ENCODE assay signal across 15 mouse cellular contexts in genomic region chr2:166190816-166191215, GRCm38 (mm10). TPM values are rescaled to one million over a fixed set of nuclear protein-coding genes. Genes with fewer than 3 reads are reported as not detected.
A peak's percentile ranks its signal among the peaks of the same experiment; 100 is the strongest.
DNase-seq lines count a peak whose midpoint lies in the region; ATAC-seq and TF ChIP-seq lines count a peak whose summit lies in the region.
"Had no signal": no experiment of that assay in that cellular context is flagged by ENCODE, and none has a peak within 500 bp of the region (broad histone marks: within the 10 kb centered on the region; RNA-seq: fewer than 3 reads in every experiment).

No protein-coding gene starts in this region.

- WGBS in hindbrain, embryonic 11.5 days = 59% methylated on average over 8 of the region's 8 CpGs
- 42% methylated on average over 8 of the region's 8 CpGs for WGBS in hindbrain, postnatal 0 days
- WGBS in embryonic facial prominence, embryonic 12.5 days = 54% methylated on average over 8 of the region's 8 CpGs

- H3K4me1 ChIP-seq in hindbrain, embryonic 11.5 days (replicated peaks; ENCODE audit: control insufficient read depth, insufficient read depth, low read length) = no peaks in the 10 kb centered on the region
- H3K4me1 ChIP-seq in hindbrain, postnatal 0 days (ENCODE audit: insufficient read depth, low read length) = no peaks in the 10 kb centered on the region
- peaks cover 46% of the 10 kb centered on the region for H3K4me1 ChIP-seq in embryonic facial prominence, embryonic 12.5 days

- no peak overlapping the region for H3K9ac ChIP-seq in hindbrain, embryonic 11.5 days (ENCODE audit: low read depth, low read length)
- no peak overlapping the region for H3K9ac ChIP-seq in hindbrain, postnatal 0 days (replicated peaks; ENCODE audit: low read length)
- no peak overlapping the region for H3K9ac ChIP-seq in embryonic facial prominence, embryonic 12.5 days
- H3K9ac ChIP-seq: forebrain, embryonic 15.5 days had no signal

- no peak overlapping the region for H3K4me3 ChIP-seq in hindbrain, embryonic 11.5 days (ENCODE audit: low read depth, low read length)
- H3K4me3 ChIP-seq in hindbrain, postnatal 0 days (ENCODE audit: low read length) = no peak overlapping the region
- H3K4me3 ChIP-seq in embryonic facial prominence, embryonic 12.5 days = no peak overlapping the region
- H3K4me3 ChIP-seq: forebrain, embryonic 15.5 days had no signal

- no peaks in the 10 kb centered on the region; the same call in 1 of the 2 replicates for H3K27me3 ChIP-seq in hindbrain, embryonic 11.5 days (ENCODE audit: control insufficient read depth, insufficient read depth, low read length)
- H3K27me3 ChIP-seq in hindbrain, postnatal 0 days (ENCODE audit: insufficient read depth, low read length) = no peaks in the 10 kb centered on the region
- H3K27me3 ChIP-seq in embryonic facial prominence, embryonic 12.5 days = no peaks in the 10 kb centered on the region

- no peaks in the 10 kb centered on the region for H3K9me3 ChIP-seq in hindbrain, embryonic 11.5 days (ENCODE audit: control insufficient read depth, low read length)
- no peaks in the 10 kb centered on the region for H3K9me3 ChIP-seq in hindbrain, postnatal 0 days (ENCODE audit: low read length)
- peaks cover 3% of the 10 kb centered on the region; the same call in 1 of the 2 replicates for H3K9me3 ChIP-seq in embryonic facial prominence, embryonic 12.5 days
- H3K9me3 ChIP-seq: forebrain, embryonic 15.5 days had no signal

- 0 out of 2 replicates have a peak overlapping the region, but pooled peaks have one; percentile 13 for H3K27ac ChIP-seq in hindbrain, embryonic 11.5 days (ENCODE audit: low read depth, low read length)
- H3K27ac ChIP-seq in hindbrain, postnatal 0 days = no peak overlapping the region
- H3K27ac ChIP-seq in embryonic facial prominence, embryonic 12.5 days = 0 out of 2 replicates have a peak overlapping the region, but pooled peaks have one; percentile 27
- H3K27ac ChIP-seq: forebrain, embryonic 15.5 days had no signal

- H3K4me2 ChIP-seq in hindbrain, embryonic 11.5 days (replicated peaks; ENCODE audit: low read depth, low read length) = no peak overlapping the region
- H3K4me2 ChIP-seq in hindbrain, postnatal 0 days (ENCODE audit: low read depth, low read length) = no peak overlapping the region
- no peak overlapping the region for H3K4me2 ChIP-seq in embryonic facial prominence, embryonic 12.5 days (replicated peaks)
- H3K4me2 ChIP-seq: forebrain, embryonic 15.5 days; liver, embryonic 11.5 days had no signal

- no peak for ATAC-seq in hindbrain, embryonic 11.5 days (ENCODE audit: low FRiP score)
- no peak for ATAC-seq in hindbrain, postnatal 0 days
- no peak for ATAC-seq in embryonic facial prominence, embryonic 12.5 days (ENCODE audit: insufficient number of reproducible peaks, insufficient read depth, low FRiP score, low TSS enrichment)
- ATAC-seq: activated CD4-positive, CD25-positive, alpha-beta regulatory T cell, adult 4 months; forebrain, embryonic 15.5 days; hindbrain, embryonic 16.5 days had no signal

- TF ChIP-seq CTCF in hindbrain, postnatal 0 days (IDR thresholded peaks at IDR 0.05; ENCODE audit: low read depth) = no peak

- no peaks in the 10 kb centered on the region for H3K36me3 ChIP-seq in hindbrain, embryonic 11.5 days (ENCODE audit: control insufficient read depth, insufficient read depth, low read length)
- H3K36me3 ChIP-seq in hindbrain, postnatal 0 days (ENCODE audit: insufficient read depth, low read length) = no peaks in the 10 kb centered on the region
- H3K36me3 ChIP-seq in embryonic facial prominence, embryonic 12.5 days = no peaks in the 10 kb centered on the region
- H3K36me3 ChIP-seq: forebrain, embryonic 15.5 days had no signal

- no peak for DNase-seq in hindbrain, embryonic 11.5 days (ENCODE audit: low spot score)
- DNase-seq in hindbrain, postnatal 0 days (ENCODE audit: low spot score) = no peak
- peak; percentile 75 for DNase-seq in kidney, adult 18-20 months
- DNase-seq in kidney, postnatal 4 days = peak; percentile 40 to 69
- no peak for DNase-seq in layer of hippocampus, postnatal 36 days
- no peak for DNase-seq in spleen, adult 18-20 months
- no peak for DNase-seq in gastrocnemius, postnatal 10 days
- DNase-seq: cerebellum, adult 2 months; gastrocnemius, postnatal 36 days had no signal

RNA-seq across cellular contexts. Expression of gene Sulf2, which starts 35.4 kb away (rescaled TPM):
- polyA plus RNA-seq in hindbrain, embryonic 11.5 days (2014; fragmentation: Nextera tagmentation; extraction: Ambion mirVana) = 104 and 115 TPM in 2 replicates
- total RNA-seq in hindbrain, postnatal 0 days (2014; rRNA removed) = 111 and 114 TPM in 2 replicates
- polyA plus RNA-seq in hindbrain, postnatal 0 days (2015; fragmentation: Nextera tagmentation; extraction: Ambion mirVana) = 71.4 and 81.6 TPM in 2 replicates
- polyA plus RNA-seq in embryonic facial prominence, embryonic 12.5 days (2016; fragmentation: Nextera tagmentation; extraction: Ambion mirVana) = 229 and 238 TPM in 2 replicates
- 100 to 1,000 TPM; 110 to 111 TPM for total RNA-seq in layer of hippocampus, postnatal 36 days (2021)
- 10 to 100 TPM; 25.7 to 30.3 TPM for total RNA-seq in gastrocnemius, postnatal 10 days (2021)
- total RNA-seq: CH12.LX had no signal

Comparison
In these comparisons a context has a peak if more than half of its experiments do, and no peak if none do; other contexts are left out.
1. DNase-seq: peak in kidney, adult 18-20 months (single experiment) and kidney, postnatal 4 days (2 of 2); none in hindbrain, embryonic 11.5 days (single experiment), hindbrain, postnatal 0 days (single experiment), layer of hippocampus, postnatal 36 days (0 of 2), spleen, adult 18-20 months (0 of 2) and gastrocnemius, postnatal 10 days (single experiment).